Mouse (Mus musculus) heart, adult 18-20 months (tissue): Measurements from ENCODE around the gene Cnnm4. TPM values are rescaled to one million over a fixed set of nuclear protein-coding genes. Genes with fewer than 3 reads are reported as not detected.

Experiments used
- DNase-seq, 2 experiments: peaks; one replicate each; pipeline ENCODE4 v3.0.0; 2021 to 2022; ENCODE audit warnings: mixed read lengths in 1 of 2
- microRNA-seq, 2 experiments: library from miRNA; unstranded; fragments of <30 nt; microRNA quantifications; one replicate each; pipeline ENCODE4 v1.2.0; 2022
- total RNA-seq, 2 experiments: library from RNA; stranded (reverse); gene quantifications; 2 replicates each; pipeline ENCODE4 v1.2.3; 2021

Gene Cnnm4
- total RNA-seq, 2 experiments from 2014 or later: 3.8 to 4.3 TPM

DNA sequence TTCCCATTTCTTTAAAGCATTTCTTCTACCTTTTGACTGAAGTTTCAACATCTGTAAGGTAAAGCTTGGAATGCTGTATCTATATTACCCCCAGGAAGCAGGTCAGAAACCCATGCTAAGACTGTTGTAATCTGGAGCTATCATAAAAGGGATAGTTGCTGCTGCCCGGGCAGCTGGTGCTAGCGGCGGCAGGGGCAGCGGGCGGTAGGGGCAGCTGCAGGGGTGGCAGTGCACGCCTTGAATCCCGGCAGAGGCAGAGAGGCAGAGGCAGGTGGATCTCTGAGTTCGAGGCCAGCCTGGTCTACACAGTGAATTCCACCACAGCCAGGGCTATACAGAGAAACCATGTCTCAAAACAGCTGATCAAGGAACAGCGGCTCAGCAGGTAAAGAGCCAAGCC lies 71.5 kb downstream of the Cnnm4 start:
- no peak for DNase-seq

DNA sequence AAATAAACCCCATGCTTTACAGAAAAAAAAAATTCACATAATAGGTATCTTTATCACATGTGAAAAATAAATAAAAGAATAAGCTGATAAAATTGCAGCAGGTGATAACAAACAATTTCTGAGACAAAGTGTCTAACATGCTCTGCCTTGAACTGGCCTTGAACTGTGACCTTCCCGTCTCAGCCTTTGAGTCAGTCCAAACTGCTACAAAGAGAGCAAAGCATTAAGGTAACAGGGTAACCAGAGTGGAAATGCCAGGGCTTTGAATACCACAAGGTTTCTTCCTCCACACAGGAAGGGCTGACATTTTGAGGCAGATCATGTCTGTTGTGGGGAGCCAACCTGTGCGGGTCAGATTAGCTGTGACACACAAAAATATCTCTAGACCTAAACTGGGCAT lies 74.0 kb downstream of the Cnnm4 start:
- no peak for DNase-seq

DNA sequence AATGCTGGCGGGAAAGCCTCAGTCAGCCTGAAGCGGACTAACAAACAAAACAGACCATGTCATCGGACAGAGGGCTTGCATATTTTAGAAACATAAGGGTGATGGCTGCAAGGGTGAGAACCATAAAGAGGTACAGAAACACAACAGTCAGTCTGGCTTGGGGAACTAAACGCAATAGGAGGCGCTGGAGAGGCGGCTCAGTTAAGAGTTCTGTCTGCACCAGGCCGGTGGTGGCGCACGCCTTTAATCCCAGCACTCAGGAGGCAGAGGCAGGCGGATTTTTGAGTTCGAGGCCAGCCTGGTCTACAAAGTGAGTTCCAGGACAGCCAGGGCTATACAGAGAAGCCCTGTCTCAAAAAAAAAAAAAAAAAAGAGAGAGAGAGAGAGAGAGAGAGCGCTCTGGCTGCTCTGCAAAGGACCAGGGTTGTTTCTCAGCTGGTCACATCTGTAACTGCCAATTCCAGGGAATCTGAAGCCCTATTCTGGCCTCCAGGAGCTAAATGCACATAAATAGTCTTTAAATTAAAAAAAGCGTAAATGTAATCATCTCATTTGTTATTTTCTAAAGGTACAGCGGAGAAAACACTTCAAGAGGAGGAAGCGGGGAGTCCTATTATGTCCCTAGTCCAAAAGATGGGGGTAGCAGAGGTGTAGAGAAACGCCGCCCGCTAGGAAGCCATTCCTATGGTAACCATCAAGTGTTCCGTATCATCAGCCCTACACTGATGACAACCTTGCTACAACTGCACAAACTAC lies 74.6 kb downstream of the Cnnm4 start:
- no peak for DNase-seq

DNA sequence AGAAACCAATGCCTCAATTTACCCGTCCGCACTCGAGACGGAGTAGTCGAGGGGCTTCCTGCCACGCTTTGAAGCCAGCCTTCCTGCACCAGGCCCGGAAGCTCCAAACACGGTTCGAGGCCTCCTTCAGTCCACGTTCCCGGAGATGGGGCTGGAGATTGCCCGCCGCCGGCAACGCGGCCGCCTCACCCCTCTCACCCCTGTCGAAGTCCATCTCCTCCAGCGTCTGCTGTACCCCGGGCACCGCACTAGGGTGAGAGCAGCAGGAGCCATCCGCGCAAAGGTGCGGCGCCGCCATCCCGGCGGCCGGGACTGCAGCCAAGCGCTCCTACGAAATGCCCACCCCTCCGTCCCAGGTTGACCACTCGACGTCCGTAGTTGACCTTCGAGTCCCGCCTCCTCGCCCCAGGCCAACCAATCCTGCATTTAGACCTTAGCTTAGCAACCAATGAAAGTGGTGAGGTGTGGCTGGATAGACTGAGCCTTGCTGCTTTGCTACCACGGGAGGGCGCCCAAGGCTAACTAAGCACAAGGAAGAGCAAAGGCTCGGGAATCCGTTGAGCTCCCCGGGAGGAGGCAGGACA lies 75.6 kb downstream of the Cnnm4 start, which contains the start of gene Ankrd39:
Gene Ankrd39, minus strand, starts transcription at position 558 of the 584 bp plus-strand sequence.
- DNase-seq: peak; percentile 98 to 99

DNA sequence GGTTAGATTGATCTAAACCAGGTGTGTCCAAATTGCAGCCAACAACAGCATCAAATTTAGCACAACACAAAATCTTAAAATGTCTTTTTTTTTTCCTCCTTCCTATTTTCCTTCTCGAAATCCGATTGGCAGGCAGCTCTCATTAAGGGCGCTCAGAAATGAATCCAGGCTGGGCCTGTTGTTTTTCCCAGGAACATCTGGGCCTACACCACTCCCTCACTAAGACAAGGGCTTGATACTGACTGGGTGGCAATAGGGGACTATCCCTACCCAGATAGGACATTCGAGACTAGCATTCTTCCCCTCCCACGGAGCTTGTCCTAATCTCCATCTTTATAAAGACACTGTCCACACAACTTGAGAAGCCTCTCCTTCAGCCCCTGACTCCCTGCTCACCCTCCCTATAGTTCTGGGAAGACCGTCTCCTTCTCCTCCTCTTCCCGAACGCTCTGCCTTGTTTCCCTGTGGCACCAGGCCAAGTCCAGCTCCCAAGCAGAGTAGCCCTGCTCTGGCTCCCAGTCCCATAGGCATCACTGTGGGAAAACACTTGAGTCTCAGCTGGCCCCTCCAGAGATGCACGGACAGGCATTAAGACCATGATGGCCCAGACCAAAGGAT lies 76.7 kb downstream of the Cnnm4 start:
- peak; percentile 73 to 78 for DNase-seq

DNA sequence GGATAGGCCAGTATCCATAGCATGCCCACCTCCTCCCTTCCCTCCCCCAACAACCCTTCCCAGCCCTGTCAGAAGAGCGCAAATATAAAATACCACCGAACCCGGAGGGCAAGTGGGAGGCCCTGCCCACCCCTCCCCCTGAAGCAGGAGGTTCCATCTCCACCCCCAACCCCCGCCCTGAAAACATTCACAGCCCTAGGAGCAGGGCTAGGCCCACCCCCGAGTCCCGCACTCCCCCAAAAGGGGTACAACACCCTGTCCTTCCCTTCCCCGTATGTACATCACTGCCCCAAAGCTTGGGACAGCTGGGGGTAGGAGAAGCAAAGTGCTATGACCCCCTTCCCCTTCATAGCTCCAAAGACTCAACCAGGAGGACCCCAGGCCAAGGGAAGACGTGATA lies 77.4 kb downstream of the Cnnm4 start:
- no peak for DNase-seq

DNA sequence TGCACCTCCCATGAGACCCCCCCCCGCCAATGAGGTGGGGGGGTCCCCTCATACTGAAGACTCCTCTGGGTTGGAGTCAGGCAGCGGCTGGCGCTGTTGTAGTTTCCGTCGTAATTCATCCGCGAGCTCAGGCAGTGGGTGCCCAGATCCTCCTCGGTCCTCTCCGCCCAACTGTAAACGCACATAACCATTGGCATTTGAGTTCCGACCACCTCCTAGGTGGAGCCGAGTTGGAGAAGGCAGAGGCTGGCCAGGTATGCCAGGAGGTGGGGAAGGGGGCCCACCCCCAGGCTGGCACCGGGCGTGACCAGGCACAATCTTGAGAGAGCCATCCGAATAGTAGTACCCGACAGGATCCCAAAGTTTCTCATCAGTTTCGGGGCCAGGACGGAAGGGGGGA lies 78.1 kb downstream of the Cnnm4 start:
- no peak for DNase-seq

DNA sequence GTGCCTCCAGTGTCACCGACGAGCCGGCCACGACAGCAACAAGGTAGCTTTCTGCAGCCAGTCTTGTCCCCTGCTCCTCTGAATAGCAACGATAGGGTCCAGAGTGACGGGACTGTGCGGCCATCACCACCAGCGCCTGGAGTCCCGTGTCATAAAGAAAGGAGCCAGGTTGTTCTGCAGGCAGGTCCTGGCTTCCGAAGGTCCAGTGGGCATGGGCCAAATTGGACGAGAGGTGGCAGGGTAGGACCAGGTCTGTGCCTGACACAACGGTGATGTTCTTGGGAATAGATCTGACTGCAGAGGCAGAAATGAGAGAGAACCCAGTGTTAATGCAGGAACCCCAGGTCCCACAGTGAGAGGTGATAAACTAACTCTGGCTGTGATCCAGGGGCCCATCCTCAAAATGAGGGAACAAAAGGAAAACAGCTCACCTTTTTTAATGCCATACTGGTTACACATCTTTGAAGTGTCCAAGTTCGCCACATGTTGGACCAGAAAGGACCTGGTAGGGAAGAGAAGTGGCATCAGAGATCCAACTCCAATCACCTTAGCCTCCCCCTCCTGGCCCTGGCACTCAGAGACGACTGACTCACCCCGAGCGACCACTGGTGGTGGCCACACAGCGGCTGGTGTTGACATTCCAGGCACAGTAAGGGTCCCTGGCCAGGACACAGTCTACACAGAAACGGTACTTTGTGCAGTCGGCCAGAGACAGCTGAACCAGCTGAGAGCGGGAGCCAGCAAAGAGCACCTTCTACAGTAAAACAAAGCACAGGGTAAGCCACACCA lies 78.8 kb downstream of the Cnnm4 start:
- no peak for DNase-seq

DNA sequence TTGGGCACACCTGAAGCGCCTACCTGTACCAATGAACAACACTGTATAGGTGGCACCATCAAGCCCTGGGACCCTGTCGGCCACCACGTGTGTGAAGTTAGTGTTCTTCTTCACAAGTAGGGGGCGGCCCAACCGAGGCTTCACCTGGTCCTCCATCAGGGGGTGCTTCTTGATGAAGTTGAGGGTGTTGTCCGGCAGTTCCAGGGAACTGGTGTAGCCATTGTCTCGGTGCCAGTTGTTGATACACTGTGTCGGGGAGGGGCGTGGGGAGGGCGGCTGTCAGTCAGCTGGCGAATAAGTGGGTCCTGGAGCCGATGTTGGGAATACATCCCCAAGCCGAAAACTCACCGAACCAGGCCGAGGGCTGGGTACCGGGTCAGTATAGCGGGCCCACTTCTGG lies 80.5 kb downstream of the Cnnm4 start:
- DNase-seq: no peak

DNA sequence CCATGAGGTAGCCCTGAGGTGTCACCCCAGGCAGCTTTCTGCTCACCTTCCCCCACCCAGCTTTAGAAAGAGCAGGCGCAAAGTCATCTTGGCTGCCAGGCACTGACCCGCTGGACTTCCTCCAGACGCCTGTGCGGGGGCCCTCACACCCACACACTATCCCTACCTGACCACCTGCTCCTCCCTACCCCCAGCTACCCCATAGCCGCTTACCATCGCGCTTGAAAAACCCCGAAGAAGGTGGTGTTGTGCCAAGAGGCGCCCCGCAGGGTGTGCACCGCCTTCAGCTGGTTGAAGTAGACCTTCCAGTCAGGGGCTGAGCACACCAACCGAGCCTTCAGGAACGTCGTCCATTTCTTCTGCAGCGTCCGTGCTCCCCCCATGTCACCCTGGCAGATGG lies 81.1 kb downstream of the Cnnm4 start:
- DNase-seq: no peak

DNA sequence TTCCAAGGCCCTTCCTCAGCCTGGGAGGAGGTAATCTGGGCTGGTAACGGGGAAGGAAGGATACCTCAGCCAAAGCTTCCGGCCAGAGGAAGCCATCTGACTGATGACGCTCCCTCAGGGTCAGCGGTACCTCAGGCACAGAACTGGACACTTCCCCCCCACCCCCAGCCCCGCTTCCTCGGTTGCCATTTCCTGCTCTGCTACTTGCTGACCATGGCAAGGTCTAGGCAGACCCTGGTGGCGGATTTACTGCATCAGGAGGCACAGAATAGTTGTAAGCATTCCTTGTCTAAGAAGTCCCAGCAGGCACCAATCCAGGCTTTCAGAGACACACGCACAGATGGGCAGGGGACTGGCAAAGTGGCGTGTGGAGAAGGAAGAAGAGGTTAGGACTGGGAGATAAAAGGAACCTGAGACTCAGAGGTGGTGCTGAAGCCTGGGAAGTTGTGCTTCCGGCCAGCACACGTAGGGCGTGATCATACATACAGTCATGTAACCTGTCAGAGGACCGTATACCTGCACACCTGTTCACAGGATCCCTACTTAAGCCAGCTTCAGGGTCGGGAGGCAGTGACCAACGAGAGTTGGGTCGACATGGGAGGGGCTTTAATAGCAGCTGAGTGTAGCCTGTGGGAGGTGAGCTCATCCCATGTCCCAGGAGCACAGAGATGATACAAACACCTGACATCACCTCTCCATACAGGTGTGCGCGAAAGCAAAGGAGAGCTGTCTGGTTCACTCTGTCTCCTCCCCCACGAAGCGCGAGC lies 83.4 kb downstream of the Cnnm4 start:
- peak in 1 of 2 experiments; percentile 71 for DNase-seq

DNA sequence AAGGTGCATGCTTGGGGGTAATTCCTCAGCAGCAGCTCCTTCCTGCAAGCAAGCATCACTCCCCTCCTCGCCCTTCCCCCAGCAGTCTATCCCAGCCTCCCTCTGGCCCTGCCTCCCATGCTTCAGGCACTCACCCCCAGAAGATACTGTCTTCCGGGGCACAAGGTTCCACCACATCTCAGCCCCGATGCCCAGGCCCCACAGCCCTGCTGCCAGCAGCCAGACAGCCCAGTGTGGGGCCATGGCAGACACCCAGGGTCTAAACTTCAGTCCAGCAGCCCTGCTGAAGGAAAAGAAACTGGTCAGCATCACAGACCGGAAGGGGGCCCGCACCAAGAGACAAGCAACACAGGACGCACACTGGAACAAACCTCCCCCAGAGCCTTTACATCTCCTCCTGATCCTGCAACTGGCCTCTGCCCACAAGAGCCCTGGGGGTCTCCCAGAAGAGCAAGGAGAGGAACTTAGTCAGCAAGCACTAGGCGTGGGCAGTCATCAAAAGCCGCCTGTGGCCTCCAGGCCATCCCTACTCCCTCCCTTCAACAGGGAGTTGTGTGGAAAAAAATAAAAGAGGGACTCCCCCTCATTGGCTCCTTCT lies 84.5 kb downstream of the Cnnm4 start:
- no peak for DNase-seq

DNA sequence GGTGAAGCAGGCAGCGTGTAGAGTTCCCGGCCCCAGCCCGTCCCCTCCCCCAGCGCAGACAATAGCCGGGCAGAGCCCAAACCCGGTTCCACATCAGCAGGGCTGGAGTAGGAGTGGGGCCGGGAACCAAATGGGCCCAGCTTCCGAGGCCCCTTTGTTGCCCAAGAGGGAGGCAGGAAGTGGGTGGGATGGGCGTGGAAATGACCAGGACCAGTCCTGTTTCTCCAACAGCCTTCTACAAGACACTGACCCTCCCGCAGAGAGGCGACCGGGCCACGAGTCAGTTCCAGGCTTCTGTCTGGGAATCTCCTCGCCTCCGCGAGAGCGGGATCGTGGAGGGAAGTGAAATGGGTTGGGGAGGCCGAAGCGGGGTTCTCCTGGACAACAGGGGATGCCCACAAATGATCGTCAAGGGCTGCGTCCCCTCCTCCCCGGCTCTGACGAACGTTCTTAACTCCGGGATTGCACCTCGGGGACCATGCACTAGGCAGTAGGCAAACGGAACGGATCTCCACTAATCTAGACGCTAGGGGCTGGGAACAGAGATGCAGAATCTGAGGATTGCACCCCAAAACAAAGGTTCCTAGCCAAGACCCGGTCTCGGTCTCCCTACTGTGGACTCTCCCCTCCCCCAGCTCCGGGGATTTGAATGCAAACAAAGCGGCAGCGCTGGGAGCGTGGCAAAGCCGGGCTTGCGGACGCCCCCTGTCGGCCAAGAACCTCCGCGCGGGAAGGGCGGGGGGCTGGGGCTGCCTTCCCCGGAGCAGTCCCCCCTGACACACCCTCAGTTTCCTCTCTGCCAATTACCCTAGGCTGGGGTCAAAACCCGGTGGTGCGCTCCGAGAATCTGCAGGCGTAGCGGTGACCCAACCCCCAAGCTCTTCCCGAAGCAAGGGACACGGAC lies 85.4 kb downstream of the Cnnm4 start:
- peak; percentile 95 to 96 for DNase-seq

DNA sequence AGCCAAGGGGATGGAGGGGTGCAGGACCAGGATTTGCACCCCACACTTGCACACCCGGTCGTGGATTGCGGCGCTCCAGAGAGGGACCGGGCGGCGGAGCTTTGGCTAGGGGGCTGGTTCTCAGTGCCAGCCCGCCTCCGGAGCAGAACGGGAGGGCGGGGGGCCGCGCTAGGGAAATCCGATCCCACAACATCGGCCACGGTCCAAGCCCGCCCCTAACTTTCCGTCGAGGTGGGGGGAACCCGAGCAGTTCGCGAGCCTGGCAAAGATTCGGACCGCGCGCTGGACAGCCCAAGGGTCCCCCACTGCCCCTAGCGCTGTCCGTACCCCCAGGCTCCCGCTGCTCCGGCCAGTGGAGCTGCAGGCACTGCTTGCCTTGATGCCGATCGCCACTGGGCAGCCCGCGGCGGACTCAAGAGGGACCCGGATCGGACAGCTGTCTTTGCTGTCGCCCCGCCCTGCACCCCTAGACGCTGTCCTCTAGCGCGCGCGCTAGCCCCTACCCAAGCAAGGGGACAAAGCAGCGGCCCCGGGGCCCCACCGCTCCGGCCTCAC lies 86.1 kb downstream of the Cnnm4 start:
- peak; percentile 91 to 93 for DNase-seq

Small RNAs within 50 kb of the gene (microRNA-seq; reads per million reads assigned to microRNA genes)
- 0 reads per million in 2 experiments for gene Gm47280

Other genes starting within 250 kb of the Cnnm4 start
- gene Uggt1, start 226.9 kb upstream of the Cnnm4 start, total RNA-seq: 10 to 100 TPM; 26.3 to 28.2 TPM
- gene Neurl3, start 196.9 kb upstream of the Cnnm4 start, total RNA-seq: 1 to 10 TPM; 3.2 to 3.4 TPM
- gene Arid5a, start 163.9 kb upstream of the Cnnm4 start, total RNA-seq: 10 to 100 TPM; 10.8 to 12.7 TPM
- 10 to 100 TPM; 55.4 to 62.3 TPM for gene Kansl3, start 102.4 kb upstream of the Cnnm4 start, total RNA-seq
- gene Fer1l5, start 99.3 kb upstream of the Cnnm4 start, total RNA-seq: not detected
- gene Lman2l, start 26.3 kb upstream of the Cnnm4 start, total RNA-seq: 10 to 100 TPM; 26.8 to 29.5 TPM
- 10 to 100 TPM; 13.1 to 16.6 TPM for gene Cnnm3, start 40.2 kb downstream of the Cnnm4 start, total RNA-seq
- 100 to 1,000 TPM; 315 to 408 TPM for gene Ankrd23, start 65.3 kb downstream of the Cnnm4 start, total RNA-seq
- gene Gm42417, start 67.8 kb downstream of the Cnnm4 start, total RNA-seq: 100 to 1,000 TPM; 174 to 267 TPM
- gene Ankrd39, start 75.8 kb downstream of the Cnnm4 start, total RNA-seq: 1 to 10 TPM; 5.8 to 6.2 TPM
- 10 to 100 TPM in 1 of 2 experiments, 1 to 10 TPM in 1; 9.2 to 10.4 TPM for gene Sema4c, start 86.7 kb downstream of the Cnnm4 start, total RNA-seq
- under 1 TPM in 1 of 2 experiments, not detected in 1; 0.42 TPM for gene Fam178b, start 211.6 kb downstream of the Cnnm4 start, total RNA-seq
- 1,000 to 10,000 TPM; 2,045 to 2,202 TPM for gene Cox5b, start 219.8 kb downstream of the Cnnm4 start, total RNA-seq
- gene 4933424G06Rik, start 238.5 kb downstream of the Cnnm4 start, total RNA-seq: not detected
- 100 to 1,000 TPM in 1 of 2 experiments, 10 to 100 TPM in 1; 93.8 to 101 TPM for gene Actr1b, start 242.8 kb downstream of the Cnnm4 start, total RNA-seq